Mouse (Mus musculus) kidney, adult 9 months (tissue): Measurements from ENCODE around the gene Banp.
A peak's percentile ranks its signal among the peaks of the same experiment; 100 is the strongest.

ENCODE experiments used
- DNase-seq: peaks from one replicate; pipeline ENCODE4 v3.0.0; 2022

The Banp gene

GRCm38 (mm10) chr8:121949222-121949800 is at the start of gene Banp:
Banp (plus strand) TSS chr8:121949750.
- DNase-seq: peak; percentile 48

GRCm38 (mm10) chr8:121901498-121902236 is 47.9 kb upstream of the Banp start:
- no peak for DNase-seq

GRCm38 (mm10) chr8:121903977-121904376 is 45.6 kb upstream of the Banp start:
- no peak for DNase-seq

GRCm38 (mm10) chr8:121904999-121905398 is 44.6 kb upstream of the Banp start:
- no peak for DNase-seq

- DNase-seq: no peak
These were observed 44.1 kb upstream of the Banp start for GRCm38 (mm10) chr8:121905420-121905819.

GRCm38 (mm10) chr8:121905864-121906263 is 43.7 kb upstream of the Banp start:
- DNase-seq: no peak

GRCm38 (mm10) chr8:121906542-121907512 is 42.7 kb upstream of the Banp start:
- no peak for DNase-seq

- DNase-seq: peak; percentile 94
These were observed 41.8 kb upstream of the Banp start, which contains the start of gene Slc7a5 for GRCm38 (mm10) chr8:121907587-121908248. Slc7a5 (minus strand) TSS chr8:121907694.

- no peak for DNase-seq
These were observed 41.0 kb upstream of the Banp start for GRCm38 (mm10) chr8:121908378-121909147.

- no peak for DNase-seq
These were observed 40.4 kb upstream of the Banp start for GRCm38 (mm10) chr8:121909148-121909541.

GRCm38 (mm10) chr8:121909663-121910062 is 39.9 kb upstream of the Banp start:
- peak; percentile 74 for DNase-seq

- no peak for DNase-seq
These were observed 38.1 kb upstream of the Banp start for GRCm38 (mm10) chr8:121911400-121911799.

- no peak for DNase-seq
These were observed 37.6 kb upstream of the Banp start for GRCm38 (mm10) chr8:121911987-121912386.

- DNase-seq: no peak
These were observed 36.7 kb upstream of the Banp start for GRCm38 (mm10) chr8:121912831-121913230.

GRCm38 (mm10) chr8:121913378-121913777 is 36.2 kb upstream of the Banp start:
- no peak for DNase-seq

GRCm38 (mm10) chr8:121919158-121919557 is 30.4 kb upstream of the Banp start:
- DNase-seq: no peak

GRCm38 (mm10) chr8:121919731-121920130 is 29.8 kb upstream of the Banp start:
- DNase-seq: no peak

GRCm38 (mm10) chr8:121921582-121921981 is 28.0 kb upstream of the Banp start:
- no peak for DNase-seq

- no peak for DNase-seq
These were observed 27.4 kb upstream of the Banp start for GRCm38 (mm10) chr8:121922101-121922500.

GRCm38 (mm10) chr8:121924681-121925080 is 24.9 kb upstream of the Banp start:
- no peak for DNase-seq

GRCm38 (mm10) chr8:121925624-121926023 is 23.9 kb upstream of the Banp start:
- peak; percentile 78 for DNase-seq

- DNase-seq: no peak
These were observed 23.3 kb upstream of the Banp start for GRCm38 (mm10) chr8:121926266-121926665.
